Mouse (Mus musculus) lung, embryonic 15.5 days (tissue): ENCODE data around the gene Atl3. TPM values are rescaled to one million over a fixed set of nuclear protein-coding genes. Genes with fewer than 3 reads are reported as not detected.

Experiments
- ATAC-seq: fragments of 200-750 bp; cut with Nextera tagmentation; 2 replicates; pipeline ENCODE4 v1.8.0; 2017; ENCODE audit warnings: moderate number of reproducible peaks, borderline replicate concordance; ENCODE audit not compliant: low FRiP score, low TSS enrichment; ENCODE audit errors: extremely low read depth
- H3K27ac ChIP-seq: fragments of 300-500 bp; sonication (generic); 2 replicates; pipeline ENCODE4 v1.5.1; 2015; ENCODE audit warnings: moderate library complexity, mild to moderate bottlenecking, inconsistent platforms
- H3K27me3 ChIP-seq: fragments of 300-500 bp; sonication (generic); 2 replicates; pipeline ENCODE4 v1.6.1; 2015; ENCODE audit warnings: inconsistent platforms
- H3K36me3 ChIP-seq: fragments of 300-500 bp; sonication (generic); 2 replicates; pipeline ENCODE4 v1.6.1; 2015; ENCODE audit warnings: inconsistent platforms
- H3K4me1 ChIP-seq: fragments of 300-500 bp; sonication (generic); 2 replicates; pipeline ENCODE4 v1.6.1; 2015; ENCODE audit warnings: inconsistent platforms
- H3K4me2 ChIP-seq: fragments of 300-500 bp; sonication (generic); 2 replicates; pipeline ENCODE4 v1.6.1; 2015; ENCODE audit warnings: inconsistent platforms, mild to moderate bottlenecking, moderate library complexity
- H3K4me3 ChIP-seq: fragments of 300-500 bp; sonication (generic); 2 replicates; pipeline ENCODE4 v1.5.1; 2015; ENCODE audit warnings: mild to moderate bottlenecking, inconsistent platforms
- H3K9ac ChIP-seq: fragments of 300-500 bp; sonication (generic); 2 replicates; pipeline ENCODE4 v1.6.1; 2015; ENCODE audit warnings: inconsistent platforms
- H3K9me3 ChIP-seq: fragments of 300-500 bp; sonication (generic); 2 replicates; pipeline ENCODE4 v1.6.1; 2016; ENCODE audit warnings: inconsistent platforms
- WGBS: fragments of 180-500 bp; shearing (Covaris S2); methylation state at CpG from one replicate; pipeline ENCODE4 v1.1.7; 2015; 5-methylcytosine and 5-hydroxymethylcytosine counted together
- polyA plus RNA-seq: library from polyadenylated mRNA; unstranded; fragments of >200 nt; fragmentation: Nextera tagmentation; extraction: Ambion mirVana; gene quantifications from 2 replicates; pipeline ENCODE4 v1.2.1, GENCODE M21; 2015

Atl3 gene
- polyA plus RNA-seq, 1 experiment from 2014 or later = 21.2 TPM

DNA sequence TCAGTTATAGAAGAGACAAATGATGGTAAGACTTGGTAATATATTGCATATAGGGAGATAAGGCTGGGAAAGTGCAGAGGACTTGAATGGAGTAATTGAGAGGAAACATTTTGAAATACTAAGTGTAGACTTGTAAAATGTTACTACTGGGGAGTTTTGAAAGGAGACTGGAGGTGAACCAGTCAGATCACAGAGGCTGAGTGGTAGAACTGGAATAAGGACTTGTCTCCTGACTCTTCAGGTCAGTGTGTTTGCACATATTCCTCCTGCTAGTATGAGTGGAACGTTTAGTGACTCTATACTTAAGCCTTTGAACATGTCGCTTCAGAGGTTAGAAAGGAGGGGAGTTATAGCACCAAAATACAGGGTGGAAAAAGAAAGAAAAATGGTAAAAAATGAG, 8.6 kb downstream of the Atl3 start:
- H3K27ac ChIP-seq = peak overlapping the region; percentile 29
- H3K4me2 ChIP-seq = no peak overlapping the region
- WGBS = 51% methylated on average over 2 of the region's 2 CpGs
- no peaks in the 10 kb centered on the region for H3K27me3 ChIP-seq
- ATAC-seq = no peak
- no peaks in the 10 kb centered on the region for H3K9me3 ChIP-seq
- no peak overlapping the region for H3K4me3 ChIP-seq
- H3K36me3 ChIP-seq = no peaks in the 10 kb centered on the region
- peaks cover 5% of the 10 kb centered on the region; the same call in 1 of the 2 replicates for H3K4me1 ChIP-seq
- H3K9ac ChIP-seq = no peak overlapping the region

DNA sequence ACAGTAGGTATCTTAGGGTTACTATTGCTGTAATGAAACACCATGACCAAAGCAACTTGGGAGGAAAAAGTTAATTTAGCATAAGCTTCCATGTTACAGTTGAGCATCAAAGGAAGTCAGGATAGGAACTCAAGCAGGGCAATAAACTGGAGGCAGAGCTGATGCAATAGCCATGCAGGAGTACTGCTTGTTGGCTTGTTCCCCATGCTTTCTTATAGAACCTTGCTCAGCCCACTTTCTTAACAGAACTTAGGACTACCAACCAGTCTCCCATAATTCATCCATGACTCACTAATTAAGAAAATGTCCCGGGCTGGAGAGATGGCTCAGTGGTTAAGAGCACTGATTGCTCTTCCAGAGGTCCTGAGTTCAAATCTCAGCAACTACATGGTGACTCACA, 12.5 kb downstream of the Atl3 start:
- Histone ChIP-seq H3K9me3 (no peaks in the 10 kb centered on the region), H3K4me2 (no peak overlapping the region), H3K27ac (no peak overlapping the region), H3K4me3 (no peak overlapping the region), H3K27me3 (no peaks in the 10 kb centered on the region), H3K9ac (no peak overlapping the region), H3K36me3 (peaks cover 9% of the 10 kb centered on the region; the same call in 1 of the 2 replicates), H3K4me1 (peaks cover 5% of the 10 kb centered on the region; the same call in 1 of the 2 replicates)
- ATAC-seq = no peak
- 86% methylated on average over 1 of the region's 1 CpGs for WGBS

DNA sequence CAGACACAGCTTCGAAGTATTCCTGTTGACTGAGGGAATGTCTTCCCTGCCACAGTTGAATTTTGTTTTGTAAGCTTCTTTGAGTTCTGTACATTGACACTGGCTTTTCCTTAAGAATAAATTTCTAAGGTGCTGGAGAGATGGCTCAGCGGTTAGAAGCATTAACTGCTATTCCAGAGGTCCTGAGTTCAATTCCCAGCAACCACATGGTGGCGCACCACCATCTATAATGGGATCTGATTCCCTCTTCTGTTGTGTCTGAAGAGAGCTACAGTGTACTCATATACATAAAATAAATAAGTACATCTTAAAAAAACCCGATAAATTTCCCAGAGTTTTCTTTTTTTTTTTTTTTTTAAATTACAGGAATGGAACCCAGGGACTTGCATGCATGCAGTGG, 14.2 kb downstream of the Atl3 start:
- WGBS = 74% methylated on average over 4 of the region's 4 CpGs
- H3K27ac ChIP-seq = no peak overlapping the region

DNA sequence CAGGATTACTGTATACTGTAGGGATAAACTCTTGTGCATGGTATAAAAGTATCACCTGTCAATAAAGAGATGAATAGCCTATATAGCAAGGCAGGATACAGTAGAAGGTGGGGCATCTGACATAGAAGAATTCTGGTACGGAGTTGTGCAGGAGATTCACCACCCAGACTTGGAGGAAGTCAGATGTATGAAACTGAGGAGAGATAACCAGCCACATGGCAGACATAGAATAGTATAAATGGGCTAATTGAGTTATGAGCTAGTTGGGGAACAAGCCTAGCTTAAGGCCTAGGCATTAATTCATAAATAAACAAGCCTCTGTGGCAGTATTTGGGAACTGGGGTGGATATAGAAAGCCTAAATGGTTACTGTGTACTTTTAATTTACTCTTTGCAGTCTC, 22.6 kb downstream of the Atl3 start:
- no peak overlapping the region for H3K4me3 ChIP-seq
- ATAC-seq = no peak
- no peaks in the 10 kb centered on the region for H3K4me1 ChIP-seq
- no peaks in the 10 kb centered on the region for H3K9me3 ChIP-seq
- no peaks in the 10 kb centered on the region for H3K27me3 ChIP-seq
- H3K4me2 ChIP-seq = no peak overlapping the region
- no peak overlapping the region for H3K9ac ChIP-seq
- WGBS = 65% methylated on average over 1 of the region's 1 CpGs
- H3K27ac ChIP-seq = no peak overlapping the region
- H3K36me3 ChIP-seq = peaks cover 48% of the 10 kb centered on the region

More for the DNA sequence above, 14.2 kb downstream of the Atl3 start:
- ATAC-seq = no peak
- Histone ChIP-seq H3K9ac (no peak overlapping the region), H3K4me2 (no peak overlapping the region), H3K9me3 (no peaks in the 10 kb centered on the region), H3K36me3 (peaks cover 20% of the 10 kb centered on the region), H3K4me1 (no peaks in the 10 kb centered on the region), H3K27me3 (no peaks in the 10 kb centered on the region), H3K4me3 (no peak overlapping the region)

DNA sequence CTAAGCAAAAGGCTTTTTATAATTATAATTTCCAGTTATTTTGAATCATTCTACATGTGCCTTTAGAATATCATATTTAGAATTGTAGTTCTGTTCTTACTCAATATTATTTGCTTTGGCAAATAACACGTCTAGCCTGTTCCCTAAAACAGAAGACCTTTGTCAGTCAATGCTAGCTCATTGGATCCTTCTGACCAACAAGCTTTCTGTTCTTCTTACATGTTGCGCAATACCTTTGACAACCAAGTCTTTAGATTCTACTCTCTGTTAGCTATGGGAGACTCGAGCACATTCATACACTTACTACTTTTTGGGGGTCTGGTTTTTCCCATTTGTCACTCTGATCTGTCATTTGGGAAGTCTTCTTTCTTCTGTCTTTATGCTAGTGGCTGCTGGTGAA, 27.8 kb downstream of the Atl3 start:
- H3K9me3 ChIP-seq = no peaks in the 10 kb centered on the region
- 88% methylated on average over 3 of the region's 3 CpGs for WGBS
- no peak overlapping the region for H3K27ac ChIP-seq
- no peak overlapping the region for H3K9ac ChIP-seq
- no peaks in the 10 kb centered on the region for H3K27me3 ChIP-seq
- no peaks in the 10 kb centered on the region for H3K4me1 ChIP-seq
- H3K4me3 ChIP-seq = no peak overlapping the region
- peaks cover 64% of the 10 kb centered on the region for H3K36me3 ChIP-seq
- no peak for ATAC-seq
- H3K4me2 ChIP-seq = no peak overlapping the region

DNA sequence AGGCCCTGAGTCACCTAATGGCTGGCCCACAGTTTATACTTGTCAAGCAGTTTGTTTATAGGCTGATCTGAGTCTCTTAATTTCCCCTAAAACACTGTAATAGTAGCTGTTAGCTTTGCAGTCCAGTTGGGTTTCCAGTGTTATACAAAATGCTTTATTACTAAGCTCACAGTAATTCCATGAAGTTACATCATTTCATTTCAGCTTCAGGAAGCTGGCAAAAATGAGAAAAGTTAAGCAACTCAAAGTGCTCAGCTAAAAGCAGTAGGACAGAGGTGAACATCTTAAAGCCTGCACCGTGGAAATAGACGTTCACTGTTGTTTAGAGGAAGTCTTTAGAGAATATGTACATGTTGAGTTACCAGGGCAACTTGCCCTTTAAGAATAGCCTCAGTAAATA, 29.0 kb downstream of the Atl3 start:
- peaks cover 56% of the 10 kb centered on the region for H3K36me3 ChIP-seq
- no peak overlapping the region for H3K9ac ChIP-seq

DNA sequence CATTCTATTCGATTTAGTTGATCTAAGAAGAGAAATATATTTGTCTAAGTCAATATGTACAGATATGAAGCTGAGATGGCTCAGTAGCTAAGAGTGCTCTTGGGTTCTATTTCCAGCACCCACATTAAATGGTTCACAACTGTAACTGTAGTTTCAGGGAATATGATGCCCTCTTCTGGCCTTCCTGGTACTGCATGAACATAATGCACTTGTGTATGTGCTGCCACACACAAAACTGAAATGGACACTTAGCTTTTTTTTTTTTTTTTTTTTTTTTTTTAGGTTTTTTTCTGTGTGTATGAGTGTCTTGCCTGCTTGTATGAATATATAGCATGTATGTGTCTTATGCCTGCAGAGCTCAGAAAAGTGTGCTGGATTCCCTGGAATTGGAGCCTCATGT, 29.5 kb downstream of the Atl3 start:
- Histone ChIP-seq H3K36me3 (peaks cover 55% of the 10 kb centered on the region), H3K27ac (no peak overlapping the region), H3K9ac (no peak overlapping the region), H3K4me2 (no peak overlapping the region), H3K4me3 (no peak overlapping the region), H3K27me3 (no peaks in the 10 kb centered on the region), H3K9me3 (no peaks in the 10 kb centered on the region), H3K4me1 (no peaks in the 10 kb centered on the region)
- no peak for ATAC-seq
- WGBS = 100% methylated on average over 1 of the region's 1 CpGs

More for the DNA sequence above, 29.0 kb downstream of the Atl3 start:
- Histone ChIP-seq H3K27ac (no peak overlapping the region), H3K9me3 (no peaks in the 10 kb centered on the region), H3K4me1 (no peaks in the 10 kb centered on the region), H3K4me3 (no peak overlapping the region), H3K4me2 (no peak overlapping the region), H3K27me3 (no peaks in the 10 kb centered on the region)
- WGBS = 97% methylated on average over 2 of the region's 2 CpGs
- no peak for ATAC-seq

DNA sequence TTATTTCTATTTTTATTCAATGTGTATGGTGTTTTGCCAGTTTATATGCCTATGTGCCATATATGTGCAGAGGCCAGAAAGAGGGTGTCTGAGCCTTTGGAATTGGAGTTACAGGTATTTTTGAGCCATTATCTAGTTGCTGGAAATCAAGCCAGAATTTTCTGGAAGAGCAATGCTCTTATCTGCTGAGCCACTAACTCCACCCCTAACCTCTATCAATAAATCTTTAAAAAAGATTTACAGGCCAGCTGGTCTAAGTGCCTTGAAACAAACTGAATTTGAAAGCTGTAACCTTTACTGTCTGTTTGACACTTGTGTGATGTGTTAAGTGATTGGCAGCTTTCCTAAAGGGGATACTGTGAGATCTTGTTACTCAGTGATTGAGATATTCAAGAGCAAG, 29.9 kb downstream of the Atl3 start:
- no peak overlapping the region for H3K4me2 ChIP-seq
- peaks cover 51% of the 10 kb centered on the region for H3K36me3 ChIP-seq
- no peaks in the 10 kb centered on the region for H3K4me1 ChIP-seq
- no peaks in the 10 kb centered on the region for H3K27me3 ChIP-seq
- H3K9ac ChIP-seq = no peak overlapping the region
- no peak overlapping the region for H3K4me3 ChIP-seq
- H3K9me3 ChIP-seq = no peaks in the 10 kb centered on the region
- ATAC-seq = no peak
- H3K27ac ChIP-seq = no peak overlapping the region

DNA sequence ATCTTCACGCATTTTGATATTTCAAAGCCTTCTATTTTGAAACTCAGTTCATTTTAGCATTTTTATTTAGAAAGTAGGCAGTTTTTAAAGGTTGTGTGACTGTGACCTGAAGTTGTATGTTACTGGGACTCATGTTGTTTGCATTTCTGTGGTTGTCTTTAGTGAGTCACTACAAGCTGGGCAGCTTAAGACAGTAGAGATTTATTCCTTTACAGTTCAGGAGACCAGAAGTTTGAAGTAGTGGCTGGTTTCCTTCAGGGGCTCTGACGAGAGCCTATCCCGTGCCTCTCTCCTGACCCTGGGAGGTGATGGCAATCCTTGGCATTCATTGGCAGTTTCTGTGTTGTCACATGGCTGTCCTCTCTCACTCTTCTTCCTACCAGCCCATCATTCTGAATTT, 31.0 kb downstream of the Atl3 start:
- Histone ChIP-seq H3K27ac (no peak overlapping the region), H3K4me1 (no peaks in the 10 kb centered on the region), H3K4me3 (no peak overlapping the region), H3K36me3 (peaks cover 49% of the 10 kb centered on the region), H3K27me3 (no peaks in the 10 kb centered on the region), H3K9ac (no peak overlapping the region), H3K9me3 (no peaks in the 10 kb centered on the region), H3K4me2 (no peak overlapping the region)
- 71% methylated on average over 3 of the region's 3 CpGs for WGBS
- no peak for ATAC-seq

DNA sequence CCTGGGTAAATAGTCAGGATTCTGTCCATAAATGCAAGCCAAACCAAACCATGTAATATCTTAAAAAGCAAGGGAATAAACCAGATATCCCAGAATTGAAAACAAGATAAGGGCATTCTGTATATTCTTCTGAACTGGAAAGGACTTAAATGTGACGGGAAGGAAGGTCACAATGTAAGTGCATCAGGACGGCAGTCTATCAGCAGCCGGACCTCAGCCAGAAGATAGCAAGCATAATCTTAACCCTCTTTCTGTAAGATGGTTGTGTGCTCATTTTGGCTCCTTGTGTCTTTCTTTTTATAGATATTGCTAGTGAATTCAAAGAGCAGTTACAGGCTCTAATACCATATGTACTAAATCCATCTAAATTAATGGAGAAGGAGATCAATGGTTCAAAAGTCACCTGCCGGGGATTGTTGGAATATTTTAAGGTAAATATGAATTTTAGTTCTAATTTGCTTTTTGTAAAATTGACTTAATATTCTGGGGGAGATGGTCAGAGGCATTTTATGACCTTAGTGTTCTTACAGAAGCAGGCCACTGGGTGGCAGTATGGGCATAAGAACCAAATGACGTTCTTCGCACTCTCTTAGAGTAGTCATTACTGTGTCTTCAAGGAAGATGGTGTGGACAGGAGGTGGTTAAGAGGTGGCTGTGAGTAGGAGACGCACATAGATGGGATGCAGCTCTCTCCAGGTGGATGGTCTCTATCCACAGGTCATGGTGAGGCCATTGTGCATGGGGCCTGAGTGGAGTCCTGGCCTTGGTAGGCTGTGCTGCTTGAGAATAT, 35.0 kb downstream of the Atl3 start:
- WGBS = 50% methylated on average over 7 of the region's 7 CpGs

DNA sequence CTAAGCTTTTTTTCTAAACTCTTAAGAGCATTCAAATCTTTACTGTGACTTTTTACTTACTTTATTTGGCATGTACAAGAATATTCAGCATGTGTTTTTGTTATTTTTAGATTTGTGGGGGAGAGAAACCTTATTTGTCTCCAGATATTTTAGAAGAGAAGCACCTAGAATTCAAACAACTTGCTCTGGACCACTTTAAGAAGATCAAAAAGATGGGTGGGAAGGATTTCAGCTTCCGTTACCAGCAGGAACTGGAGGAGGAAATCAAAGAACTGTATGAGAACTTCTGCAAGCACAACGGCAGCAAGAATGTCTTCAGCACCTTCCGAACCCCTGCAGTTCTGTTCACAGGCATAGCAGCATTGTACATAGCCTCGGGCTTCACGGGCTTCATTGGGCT, 38.1 kb downstream of the Atl3 start:
- H3K27me3 ChIP-seq = no peaks in the 10 kb centered on the region
- no peaks in the 10 kb centered on the region for H3K4me1 ChIP-seq
- 92% methylated on average over 5 of the region's 5 CpGs for WGBS
- no peak for ATAC-seq
- H3K4me3 ChIP-seq = no peak overlapping the region
- H3K9me3 ChIP-seq = no peaks in the 10 kb centered on the region
- H3K27ac ChIP-seq = no peak overlapping the region
- H3K36me3 ChIP-seq = peaks cover 54% of the 10 kb centered on the region
- no peak overlapping the region for H3K9ac ChIP-seq
- no peak overlapping the region for H3K4me2 ChIP-seq

More for the DNA sequence above, 35.0 kb downstream of the Atl3 start:
- ATAC-seq = no peak
- Histone ChIP-seq H3K4me2 (no peak overlapping the region), H3K4me1 (no peaks in the 10 kb centered on the region), H3K27me3 (no peaks in the 10 kb centered on the region), H3K9me3 (no peaks in the 10 kb centered on the region), H3K36me3 (peaks cover 55% of the 10 kb centered on the region), H3K27ac (no peak overlapping the region), H3K9ac (no peak overlapping the region), H3K4me3 (no peak overlapping the region)

DNA sequence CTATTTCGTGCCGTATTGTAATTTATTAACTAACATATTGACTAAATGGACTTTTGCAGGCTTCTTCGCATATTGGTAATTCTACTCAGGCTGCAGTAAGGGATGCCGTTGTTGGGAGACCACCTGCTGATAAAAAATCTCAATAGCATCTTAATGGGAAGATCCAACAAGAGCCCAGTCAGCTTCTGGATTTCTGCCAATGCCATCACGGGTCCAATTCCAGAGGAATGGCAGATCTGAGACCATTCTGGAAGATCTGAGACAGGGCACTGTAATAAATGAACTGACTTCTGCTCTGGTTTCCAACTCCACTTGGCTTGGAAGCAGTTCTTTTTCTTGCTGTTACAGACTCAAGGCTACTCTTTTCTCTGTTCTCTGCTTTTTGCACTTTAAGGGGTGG, 40.1 kb downstream of the Atl3 start:
- H3K9me3 ChIP-seq = no peaks in the 10 kb centered on the region
- H3K4me3 ChIP-seq = no peak overlapping the region
- no peak overlapping the region for H3K9ac ChIP-seq
- H3K4me2 ChIP-seq = no peak overlapping the region
- H3K27ac ChIP-seq = no peak overlapping the region
- no peak for ATAC-seq
- no peaks in the 10 kb centered on the region for H3K4me1 ChIP-seq
- WGBS = 82% methylated on average over 5 of the region's 5 CpGs
- H3K27me3 ChIP-seq = no peaks in the 10 kb centered on the region
- H3K36me3 ChIP-seq = peaks cover 56% of the 10 kb centered on the region

DNA sequence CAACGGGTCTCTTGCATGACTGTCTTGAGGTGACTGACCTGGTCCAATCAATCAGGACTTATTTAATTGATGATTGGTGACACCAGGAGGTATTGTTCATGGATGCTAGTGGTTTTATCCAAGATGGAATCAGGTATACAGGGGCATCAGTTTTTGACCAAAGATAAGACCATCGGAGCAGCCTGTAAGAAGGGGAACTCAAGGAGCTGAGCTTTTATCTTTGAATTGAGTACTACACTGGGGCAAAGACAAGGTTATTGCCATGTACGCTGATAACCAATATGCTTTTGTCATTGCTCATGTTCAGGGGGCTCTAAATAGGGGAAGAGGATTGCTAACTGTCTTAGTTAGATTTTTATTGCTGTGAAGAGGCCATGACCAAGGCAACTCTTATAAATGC, 55.1 kb downstream of the Atl3 start:
- H3K9ac ChIP-seq = no peak overlapping the region
- no peaks in the 10 kb centered on the region for H3K36me3 ChIP-seq
- H3K4me1 ChIP-seq = peaks cover 21% of the 10 kb centered on the region
- no peak overlapping the region for H3K4me3 ChIP-seq
- H3K4me2 ChIP-seq = no peak overlapping the region
- WGBS = 91% methylated on average over 3 of the region's 3 CpGs
- no peak overlapping the region for H3K27ac ChIP-seq
- no peaks in the 10 kb centered on the region for H3K27me3 ChIP-seq
- no peaks in the 10 kb centered on the region for H3K9me3 ChIP-seq
- no peak for ATAC-seq
